Mouse (Mus musculus): ENCODE data around the gene Zfp341. TPM values are rescaled to one million over a fixed set of nuclear protein-coding genes. Genes with fewer than 3 reads are reported as not detected.

Gene Zfp341
- total and polyA plus RNA-seq, 3 experiments: 2.7 to 4.0 (median 3.1) TPM

DNA sequence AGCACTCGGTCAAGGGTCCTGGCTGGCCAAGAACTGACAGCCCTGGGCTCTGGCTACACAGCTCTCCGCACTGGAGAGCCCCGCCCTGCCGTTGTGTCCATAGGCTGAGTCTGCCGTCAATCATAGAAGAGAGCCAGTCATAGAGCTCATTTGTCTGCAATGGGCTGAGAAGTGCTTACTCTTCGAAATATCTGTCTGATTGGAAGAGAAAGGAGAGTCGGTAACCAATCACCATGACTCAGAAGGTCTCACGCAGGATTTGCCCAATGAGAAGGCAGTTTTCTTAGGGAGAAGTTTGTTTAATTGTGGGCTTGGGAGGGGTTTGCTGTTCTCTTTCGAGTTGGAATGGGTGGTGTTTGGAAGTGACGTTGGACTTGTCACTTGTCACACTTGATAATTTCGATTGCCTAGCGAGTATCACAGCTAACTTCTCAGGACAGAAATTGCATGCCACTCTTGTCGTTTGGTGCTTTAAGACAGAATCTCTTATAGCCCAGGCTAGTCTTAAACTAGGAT, 9.4 kb upstream of the Zfp341 start, which contains the start of gene Pxmp4:
TSS of gene Pxmp4 (minus strand) at position 71 of the 516 bp plus-strand sequence.
- Histone ChIP-seq H3K4me1 (ENCODE audit: control insufficient read depth, insufficient read depth, low read length) (peaks cover 2% of the 10 kb centered on the region), H3K27me3 (ENCODE audit: control insufficient read depth, insufficient read depth, low read length) (no peaks in the 10 kb centered on the region), H3K9ac (ENCODE audit: low read depth, low read length) (peak within 1 kb of the TSS; percentile 97), H3K4me3 (peak within 1 kb of the TSS; percentile 97), H3K79me2 (replicated peaks; ENCODE audit: control insufficient read depth, insufficient read depth, low read length) (no peaks in the 10 kb centered on the region), H3K27ac (peak within 1 kb of the TSS; percentile 92), H3K36me3 (ENCODE audit: control insufficient read depth, insufficient read depth, low read length) (no peaks in the 10 kb centered on the region)
- under 1% methylated on average over 13 of the region's 13 CpGs for WGBS
- intact Hi-C loops (cut with DNase I): loop anchor here (2.0 kb wide), 1 partner anchor 33 kb away; no protein-coding TSS in a partner anchor
- no peak for TF ChIP-seq EP300 (IDR thresholded peaks at IDR 0.05; ENCODE audit: insufficient read depth, low read depth, low read length)
- TF ChIP-seq POLR2A (IDR thresholded peaks at IDR 0.05; ENCODE audit: insufficient read depth, low read depth, low read length): peak; percentile 74
- DNase-seq: peak; percentile 99

- Histone ChIP-seq H3K9ac (ENCODE audit: low read depth, low read length) (peak overlapping the region; percentile 48), H3K27me3 (ENCODE audit: control insufficient read depth, insufficient read depth, low read length) (no peaks in the 10 kb centered on the region), H3K79me2 (replicated peaks; ENCODE audit: control insufficient read depth, insufficient read depth, low read length) (no peaks in the 10 kb centered on the region), H3K4me3 (peak overlapping the region; percentile 97), H3K36me3 (ENCODE audit: control insufficient read depth, insufficient read depth, low read length) (no peaks in the 10 kb centered on the region), H3K4me1 (ENCODE audit: control insufficient read depth, insufficient read depth, low read length) (peaks cover 2% of the 10 kb centered on the region), H3K27ac (peak overlapping the region; percentile 50)
- DNase-seq: no peak
- WGBS: 24% methylated on average over 7 of the region's 7 CpGs
- intact Hi-C loops (cut with DNase I): no loop called here
- TF ChIP-seq EP300 (IDR thresholded peaks at IDR 0.05; ENCODE audit: insufficient read depth, low read depth, low read length): no peak
- no peak for TF ChIP-seq CTCF (IDR thresholded peaks at IDR 0.05)
- no peak for TF ChIP-seq POLR2A (IDR thresholded peaks at IDR 0.05; ENCODE audit: insufficient read depth, low read depth, low read length)
Measured at GRCm38 (mm10) chr2:154604156-154604555, 8.9 kb upstream of the Zfp341 start.

- TF ChIP-seq CTCF (IDR thresholded peaks at IDR 0.05) (no peak), EP300 (IDR thresholded peaks at IDR 0.05; ENCODE audit: insufficient read depth, low read depth, low read length) (no peak), POLR2A (IDR thresholded peaks at IDR 0.05; ENCODE audit: insufficient read depth, low read depth, low read length) (no peak)
- 84% methylated on average over 1 of the region's 1 CpGs for WGBS
- H3K9ac ChIP-seq (ENCODE audit: low read depth, low read length): no peak overlapping the region
- H3K79me2 ChIP-seq (replicated peaks; ENCODE audit: control insufficient read depth, insufficient read depth, low read length): no peaks in the 10 kb centered on the region
- peaks cover 2% of the 10 kb centered on the region for H3K4me1 ChIP-seq (ENCODE audit: control insufficient read depth, insufficient read depth, low read length)
- H3K36me3 ChIP-seq (ENCODE audit: control insufficient read depth, insufficient read depth, low read length): no peaks in the 10 kb centered on the region
- intact Hi-C loops (cut with DNase I): no loop called here
- DNase-seq: no peak
- H3K4me3 ChIP-seq: no peak overlapping the region
- no peaks in the 10 kb centered on the region for H3K27me3 ChIP-seq (ENCODE audit: control insufficient read depth, insufficient read depth, low read length)
- H3K27ac ChIP-seq: no peak overlapping the region
Measured at GRCm38 (mm10) chr2:154606965-154607364, 6.1 kb upstream of the Zfp341 start.

- H3K4me3 ChIP-seq: no peak overlapping the region
- intact Hi-C loops (cut with DNase I): no loop called here
- no peak for DNase-seq
- no peak overlapping the region for H3K27ac ChIP-seq
- H3K4me1 ChIP-seq (ENCODE audit: control insufficient read depth, insufficient read depth, low read length): peaks cover 1% of the 10 kb centered on the region; the same call in 1 of the 2 replicates
- no peaks in the 10 kb centered on the region for H3K79me2 ChIP-seq (replicated peaks; ENCODE audit: control insufficient read depth, insufficient read depth, low read length)
- no peaks in the 10 kb centered on the region for H3K27me3 ChIP-seq (ENCODE audit: control insufficient read depth, insufficient read depth, low read length)
- H3K9ac ChIP-seq (ENCODE audit: low read depth, low read length): no peak overlapping the region
- no peaks in the 10 kb centered on the region for H3K36me3 ChIP-seq (ENCODE audit: control insufficient read depth, insufficient read depth, low read length)
- 48% methylated on average over 10 of the region's 10 CpGs for WGBS
- TF ChIP-seq POLR2A (IDR thresholded peaks at IDR 0.05; ENCODE audit: insufficient read depth, low read depth, low read length): no peak
Measured at GRCm38 (mm10) chr2:154609050-154609767, 3.9 kb upstream of the Zfp341 start.

- intact Hi-C loops (cut with DNase I): loop anchor here (5.0 kb wide), 2 partner anchors 63 to 178 kb away; partner anchors contain the start of genes Actl10 and Cbfa2t2
- Histone ChIP-seq H3K79me2 (replicated peaks; ENCODE audit: control insufficient read depth, insufficient read depth, low read length) (no peaks in the 10 kb centered on the region), H3K27ac (peak overlapping the region; percentile 54), H3K9ac (ENCODE audit: low read depth, low read length) (no peak overlapping the region), H3K4me1 (ENCODE audit: control insufficient read depth, insufficient read depth, low read length) (peaks cover 4% of the 10 kb centered on the region), H3K36me3 (ENCODE audit: control insufficient read depth, insufficient read depth, low read length) (no peaks in the 10 kb centered on the region), H3K4me3 (no peak overlapping the region; the same call in 1 of the 2 replicates), H3K27me3 (ENCODE audit: control insufficient read depth, insufficient read depth, low read length) (no peaks in the 10 kb centered on the region)
- WGBS: 40% methylated on average over 19 of the region's 19 CpGs
- DNase-seq: peak in 1 of 2 experiments; percentile 27
- 0 out of 2 replicates have a peak, but pooled peaks have one; percentile 40 for TF ChIP-seq EP300 (IDR thresholded peaks at IDR 0.05; ENCODE audit: insufficient read depth, low read depth, low read length)
- TF ChIP-seq POLR2A (IDR thresholded peaks at IDR 0.05; ENCODE audit: insufficient read depth, low read depth, low read length): no peak
Measured at GRCm38 (mm10) chr2:154614841-154615576, 1.9 kb downstream of the Zfp341 start.
